Mouse (Mus musculus) C2C12 (cell line): ENCODE results near the gene Grin2a. TPM values are rescaled to one million over a fixed set of nuclear protein-coding genes. Genes with fewer than 3 reads are reported as not detected.

ENCODE experiments used
- H3K27me3 ChIP-seq: one replicate; pipeline ENCODE4 v1.6.1; 2011; ENCODE audit not compliant: control insufficient read depth, insufficient read depth, insufficient read length
- H3K36me3 ChIP-seq: one replicate; pipeline ENCODE4 v1.6.1; 2011; ENCODE audit not compliant: control insufficient read depth, insufficient read depth
- H3K4me3 ChIP-seq: one replicate; pipeline ENCODE4 v1.5.1; 2011; ENCODE audit warnings: mild to moderate bottlenecking, control low read depth; ENCODE audit not compliant: poor library complexity, insufficient read depth, severe bottlenecking
- H3K79me2 ChIP-seq: one replicate; pipeline ENCODE4 v1.6.1; 2011; ENCODE audit not compliant: control insufficient read depth, insufficient read depth
- H3K79me3 ChIP-seq: one replicate; pipeline ENCODE4 v1.6.1; 2011; ENCODE audit warnings: low read depth, control low read depth
- H3ac ChIP-seq: one replicate; pipeline ENCODE3; 2011; ENCODE audit warnings: low read depth; ENCODE audit not compliant: control insufficient read depth, insufficient read length
- CEBPB ChIP-seq: IDR thresholded peaks from one replicate; pipeline ENCODE4 v1.6.1; 2011; ENCODE audit warnings: low read depth, mild to moderate bottlenecking, control low read depth, moderate library complexity
- CTCF ChIP-seq: IDR thresholded peaks from one replicate; pipeline ENCODE4 v1.5.1; 2011; ENCODE audit not compliant: control insufficient read depth, insufficient read depth, insufficient read length
- FOSL1 ChIP-seq: IDR thresholded peaks from one replicate; pipeline ENCODE4 v1.8.0; 2011; ENCODE audit warnings: mild to moderate bottlenecking, low read length; ENCODE audit not compliant: poor library complexity, insufficient read depth, severe bottlenecking
- MAX ChIP-seq: IDR thresholded peaks from one replicate; pipeline ENCODE4 v1.6.1; 2011; ENCODE audit warnings: mild to moderate bottlenecking, control low read depth
- MYOD1 ChIP-seq: IDR thresholded peaks from one replicate; pipeline ENCODE4 v1.6.1; 2011; ENCODE audit warnings: low read depth; ENCODE audit not compliant: control insufficient read depth, insufficient read length
- MYOG ChIP-seq: IDR thresholded peaks from one replicate; pipeline ENCODE4 v1.6.1; 2011; ENCODE audit not compliant: control insufficient read depth, insufficient read length; ENCODE audit errors: extremely low read depth
- USF1 ChIP-seq: IDR thresholded peaks from one replicate; pipeline ENCODE4 v1.6.1; 2011; ENCODE audit warnings: low read depth, mild to moderate bottlenecking, control low read depth, moderate library complexity
- polyA plus RNA-seq: library from polyadenylated mRNA; unstranded; fragments of >200 nt; fragmentation: generic; extraction: Trizol; gene quantifications from one replicate; pipeline ENCODE4 v1.2.1, GENCODE M21; 2012; ENCODE audit warnings: missing spikeins

Gene Grin2a
- polyA plus RNA-seq, 1 experiment = 0.01 TPM

DNA sequence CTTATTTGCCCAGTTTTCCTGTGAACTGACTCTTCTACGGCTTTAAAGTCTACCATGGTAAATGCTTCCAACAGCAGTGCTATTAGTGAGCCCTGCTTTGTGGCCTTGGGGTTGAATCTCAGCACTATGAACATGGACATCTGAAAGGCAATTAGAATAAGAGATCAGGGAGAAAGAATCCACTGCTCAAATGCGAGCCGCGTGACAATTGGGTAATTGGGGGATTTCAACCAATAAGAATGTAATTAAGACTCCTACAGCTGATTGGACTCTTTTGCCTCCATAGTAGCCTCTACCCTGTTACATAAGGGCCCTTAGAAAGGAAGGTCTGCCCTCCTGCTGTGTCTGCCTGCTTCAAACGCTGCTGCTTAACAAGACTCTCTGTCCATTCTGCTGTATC, 315.4 kb downstream of the Grin2a start:
- H3K79me2 ChIP-seq = no peaks in the 10 kb centered on the region
- no peak overlapping the region for H3ac ChIP-seq
- no peaks in the 10 kb centered on the region for H3K79me3 ChIP-seq
- TF ChIP-seq CTCF (no peak), FOSL1 (no peak), MAX (no peak), USF1 (no peak), MYOG (no peak), CEBPB (no peak), MYOD1 (no peak)
- no peak overlapping the region for H3K4me3 ChIP-seq
- H3K36me3 ChIP-seq = no peaks in the 10 kb centered on the region
- no peaks in the 10 kb centered on the region for H3K27me3 ChIP-seq

DNA sequence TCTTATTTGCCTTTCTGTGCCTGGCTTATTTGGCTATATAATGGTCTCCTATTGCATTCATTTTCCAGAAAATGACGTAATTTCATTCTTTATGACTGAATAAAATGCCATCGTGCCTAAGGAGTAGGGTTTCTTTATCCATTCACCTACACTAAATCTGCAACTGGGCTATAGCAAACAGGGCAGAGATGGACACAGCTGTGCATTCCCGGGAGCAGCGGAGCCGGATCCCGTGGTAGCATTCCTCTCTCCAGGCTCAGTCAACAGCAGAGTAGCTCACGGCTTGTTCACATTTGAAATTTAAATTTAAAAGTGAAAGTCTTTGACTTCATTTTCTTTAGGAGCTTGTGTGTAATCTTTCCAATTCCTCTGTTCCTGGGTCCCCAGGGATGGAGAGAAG, 316.6 kb downstream of the Grin2a start:
- H3ac ChIP-seq = no peak overlapping the region
- no peaks in the 10 kb centered on the region for H3K27me3 ChIP-seq
- no peaks in the 10 kb centered on the region for H3K36me3 ChIP-seq
- H3K79me3 ChIP-seq = no peaks in the 10 kb centered on the region
- no peak for TF ChIP-seq USF1
- no peak for TF ChIP-seq MAX
- TF ChIP-seq CEBPB = no peak
- TF ChIP-seq FOSL1 = no peak
- TF ChIP-seq MYOD1 = no peak
- no peak for TF ChIP-seq MYOG
- no peak for TF ChIP-seq CTCF
- H3K79me2 ChIP-seq = no peaks in the 10 kb centered on the region
- H3K4me3 ChIP-seq = no peak overlapping the region

DNA sequence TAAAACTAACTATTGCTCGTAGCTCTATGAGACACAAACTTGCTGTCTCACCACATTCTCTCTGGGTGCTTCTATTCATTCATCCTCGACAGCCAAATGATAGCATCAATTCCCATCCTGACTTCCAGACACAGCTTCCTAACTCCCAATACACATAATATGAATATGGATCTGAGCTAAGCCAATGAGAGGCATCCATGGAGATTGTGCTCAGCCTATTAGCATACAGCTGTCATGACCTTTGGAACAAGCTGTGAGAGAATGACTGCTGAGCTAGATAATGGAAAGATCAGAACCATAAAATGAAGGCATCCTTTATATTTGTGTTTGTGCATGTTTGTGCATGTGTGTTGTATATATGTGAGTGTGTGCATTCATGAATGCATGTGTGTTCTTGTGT, 323.0 kb downstream of the Grin2a start:
- no peak for TF ChIP-seq CEBPB
- TF ChIP-seq MAX = no peak
- TF ChIP-seq MYOD1 = no peak
- TF ChIP-seq CTCF = no peak
- TF ChIP-seq USF1 = no peak
- Histone ChIP-seq H3ac (no peak overlapping the region), H3K79me2 (no peaks in the 10 kb centered on the region), H3K27me3 (no peaks in the 10 kb centered on the region), H3K79me3 (no peaks in the 10 kb centered on the region), H3K4me3 (no peak overlapping the region), H3K36me3 (no peaks in the 10 kb centered on the region)

DNA sequence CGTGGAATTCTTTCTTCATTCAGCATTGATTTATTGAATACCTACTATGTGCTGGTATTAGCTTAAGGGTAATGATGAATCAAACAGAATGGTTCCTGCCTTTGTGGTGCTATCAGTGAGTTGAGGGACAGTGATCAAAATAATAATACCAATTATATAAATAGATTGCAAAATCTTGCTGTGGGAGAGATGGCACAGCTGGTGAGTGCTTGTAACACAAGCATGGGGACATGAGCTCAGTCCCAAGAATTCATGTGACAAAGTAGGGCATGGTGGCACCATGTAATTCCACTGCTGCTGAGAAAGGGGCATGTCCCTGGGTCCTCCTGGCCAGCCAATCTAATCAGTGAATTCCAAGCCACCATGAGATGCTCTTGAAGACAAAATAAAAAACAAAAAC, 324.1 kb downstream of the Grin2a start:
- TF ChIP-seq MYOG (no peak), CTCF (no peak), CEBPB (no peak), MYOD1 (no peak), USF1 (no peak), FOSL1 (no peak), MAX (no peak)
- Histone ChIP-seq H3K79me2 (no peaks in the 10 kb centered on the region), H3K79me3 (no peaks in the 10 kb centered on the region), H3K36me3 (no peaks in the 10 kb centered on the region), H3K4me3 (no peak overlapping the region), H3ac (no peak overlapping the region), H3K27me3 (no peaks in the 10 kb centered on the region)

DNA sequence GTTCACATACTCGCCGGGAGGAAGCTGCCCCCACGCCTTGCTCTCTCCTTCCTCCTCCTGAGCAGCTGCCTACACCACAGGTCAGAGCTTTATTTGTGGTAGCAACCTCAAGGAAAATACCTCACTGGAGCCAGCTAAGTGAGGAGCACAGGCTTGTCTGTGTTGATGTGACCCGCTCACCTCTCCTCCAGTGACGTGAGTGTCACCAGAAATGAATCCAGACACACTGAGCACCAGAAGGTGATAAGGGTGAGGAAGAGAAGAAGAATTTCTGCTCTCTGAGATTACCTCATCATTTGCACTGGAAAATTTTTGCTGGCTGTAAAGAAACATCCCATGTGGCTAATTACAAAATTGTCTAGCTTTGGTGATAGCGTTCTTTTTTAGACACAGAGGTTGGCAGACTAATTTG, 324.6 kb downstream of the Grin2a start:
- H3K79me2 ChIP-seq = no peaks in the 10 kb centered on the region
- H3ac ChIP-seq = no peak overlapping the region
- no peaks in the 10 kb centered on the region for H3K36me3 ChIP-seq
- no peaks in the 10 kb centered on the region for H3K79me3 ChIP-seq
- H3K4me3 ChIP-seq = no peak overlapping the region
- no peaks in the 10 kb centered on the region for H3K27me3 ChIP-seq
- TF ChIP-seq MYOD1 = no peak
- TF ChIP-seq CTCF = no peak
- no peak for TF ChIP-seq MAX
- TF ChIP-seq USF1 = no peak
- no peak for TF ChIP-seq MYOG
- no peak for TF ChIP-seq FOSL1
- TF ChIP-seq CEBPB = no peak

DNA sequence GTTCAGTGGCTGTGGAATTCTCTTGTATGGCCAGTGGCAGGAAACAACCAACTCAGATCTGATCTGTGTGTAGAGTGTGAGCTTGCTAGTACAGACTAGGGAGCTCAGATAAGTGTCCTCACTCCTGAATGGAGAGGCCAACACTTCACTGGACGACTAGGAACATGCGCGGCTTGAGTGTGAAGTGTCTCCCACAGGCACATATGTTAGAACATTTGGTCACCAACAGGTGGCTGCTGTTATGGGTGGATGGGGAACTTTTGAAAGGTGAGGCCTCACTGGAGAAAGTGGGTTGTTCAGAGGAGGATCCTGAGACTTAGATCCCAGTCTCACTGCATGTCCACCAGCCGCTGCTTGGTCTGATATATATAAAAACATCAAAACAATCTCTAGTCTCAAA, 329.5 kb downstream of the Grin2a start:
- Histone ChIP-seq H3K79me3 (no peaks in the 10 kb centered on the region), H3K79me2 (no peaks in the 10 kb centered on the region), H3K36me3 (no peaks in the 10 kb centered on the region), H3K4me3 (no peak overlapping the region), H3ac (no peak overlapping the region), H3K27me3 (no peaks in the 10 kb centered on the region)
- no peak for TF ChIP-seq CEBPB
- TF ChIP-seq MAX = no peak
- TF ChIP-seq MYOD1 = no peak
- no peak for TF ChIP-seq CTCF
- no peak for TF ChIP-seq USF1
- TF ChIP-seq MYOG = no peak
- no peak for TF ChIP-seq FOSL1
